Mouse (Mus musculus) kidney, adult 11 months (tissue): ENCODE results near the gene Macrod1.

ENCODE experiments used
- DNase-seq: peaks from one replicate; pipeline ENCODE4 v3.0.0; 2022

Gene Macrod1

GRCm38 (mm10) chr19:7116038-7116731, 59.6 kb downstream of the Macrod1 start:
- no peak for DNase-seq

- no peak for DNase-seq
These were observed 60.5 kb downstream of the Macrod1 start for GRCm38 (mm10) chr19:7117141-7117540.

GRCm38 (mm10) chr19:7117653-7118307, 61.2 kb downstream of the Macrod1 start:
- DNase-seq, result no peak

- DNase-seq, result peak; percentile 65
These were observed 64.6 kb downstream of the Macrod1 start for GRCm38 (mm10) chr19:7121252-7121651.

GRCm38 (mm10) chr19:7122277-7122676, 65.7 kb downstream of the Macrod1 start:
- DNase-seq, result no peak

- DNase-seq, result no peak
These were observed 66.2 kb downstream of the Macrod1 start for GRCm38 (mm10) chr19:7122698-7123306.

GRCm38 (mm10) chr19:7125526-7126156, 69.0 kb downstream of the Macrod1 start:
- no peak for DNase-seq

GRCm38 (mm10) chr19:7126209-7126608, 69.6 kb downstream of the Macrod1 start:
- no peak for DNase-seq

GRCm38 (mm10) chr19:7126933-7127332, 70.3 kb downstream of the Macrod1 start:
- no peak for DNase-seq

- no peak for DNase-seq
These were observed 72.2 kb downstream of the Macrod1 start for GRCm38 (mm10) chr19:7128551-7129475.

- DNase-seq, result no peak
These were observed 73.7 kb downstream of the Macrod1 start for GRCm38 (mm10) chr19:7130317-7130716.

GRCm38 (mm10) chr19:7133436-7133835, 76.8 kb downstream of the Macrod1 start:
- no peak for DNase-seq

GRCm38 (mm10) chr19:7134631-7135091, 78.1 kb downstream of the Macrod1 start:
- DNase-seq, result peak; percentile 78

GRCm38 (mm10) chr19:7135525-7135924, 78.9 kb downstream of the Macrod1 start:
- peak; percentile 90 for DNase-seq

- DNase-seq, result peak; percentile 82
These were observed 79.4 kb downstream of the Macrod1 start for GRCm38 (mm10) chr19:7136016-7136415.

- peak; percentile 90 for DNase-seq
These were observed 80.3 kb downstream of the Macrod1 start for GRCm38 (mm10) chr19:7136714-7137498.

- no peak for DNase-seq
These were observed 81.7 kb downstream of the Macrod1 start for GRCm38 (mm10) chr19:7138327-7138726.

GRCm38 (mm10) chr19:7139321-7139720, 82.7 kb downstream of the Macrod1 start:
- DNase-seq, result no peak

- DNase-seq, result no peak
These were observed 83.8 kb downstream of the Macrod1 start for GRCm38 (mm10) chr19:7140373-7140772.

GRCm38 (mm10) chr19:7140856-7141421, 84.3 kb downstream of the Macrod1 start:
- DNase-seq, result no peak
